Mouse (Mus musculus) lung, postnatal 0 days (tissue): ENCODE data around the gene Slc9a5.

Experiments
- CTCF ChIP-seq: IDR thresholded peaks from 2 replicates; pipeline ENCODE4 v1.5.1; 2016; ENCODE audit warnings: antibody characterized with exemption, mild to moderate bottlenecking
- EP300 ChIP-seq: IDR thresholded peaks from 2 replicates; pipeline ENCODE4 v1.6.1; 2016; ENCODE audit warnings: antibody characterized with exemption, mild to moderate bottlenecking, control low read depth

DNA sequence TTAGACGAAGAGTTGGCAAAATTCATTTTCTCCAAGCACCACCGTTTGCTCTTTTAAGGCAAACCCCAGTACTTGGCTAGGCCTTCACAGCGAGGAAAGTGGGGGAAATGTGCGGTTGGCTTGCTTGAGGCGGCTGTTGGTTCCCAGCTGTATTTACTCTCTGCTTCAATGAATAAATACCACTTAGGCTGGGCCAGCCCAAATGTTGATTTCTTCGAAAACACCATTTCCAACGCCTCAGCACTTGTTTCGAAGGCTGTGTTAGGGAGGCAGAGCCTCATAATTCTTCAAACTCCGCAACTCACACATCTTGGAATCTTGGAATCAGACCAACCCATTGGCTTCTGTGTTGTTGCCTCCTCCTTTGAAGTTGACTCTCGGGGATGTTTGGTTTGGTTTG, 57.8 kb downstream of the Slc9a5 start:
- TF ChIP-seq CTCF (no peak), EP300 (peak; percentile 20; the same call in 1 of the 2 replicates)
